Mouse (Mus musculus) hindbrain, embryonic 12.5 days (tissue): Measurements from ENCODE around the gene Bmyc. TPM values are rescaled to one million over a fixed set of nuclear protein-coding genes. Genes with fewer than 3 reads are reported as not detected.
"Not testable (repeated sequence)": the region's sequence is repeated elsewhere in the genome, so short reads cannot be mapped to it uniquely, and the experiment has no call there.

Experiments used
- ATAC-seq: fragments of 200-750 bp; cut with Nextera tagmentation; 2 replicates; pipeline ENCODE4 v1.8.0; 2017; ENCODE audit warnings: moderate TSS enrichment; ENCODE audit not compliant: low FRiP score
- H3K27ac ChIP-seq: fragments of 300-500 bp; sonication (generic); 2 replicates; pipeline ENCODE4 v1.5.1; 2016; ENCODE audit warnings: mild to moderate bottlenecking
- H3K27me3 ChIP-seq: fragments of 300-500 bp; sonication (generic); 2 replicates; pipeline ENCODE4 v1.6.1; 2016; ENCODE audit warnings: mild to moderate bottlenecking
- H3K36me3 ChIP-seq: fragments of 300-500 bp; sonication (generic); 2 replicates; pipeline ENCODE4 v1.6.1; 2016; ENCODE audit warnings: mild to moderate bottlenecking
- H3K4me1 ChIP-seq: fragments of 300-500 bp; sonication (generic); 2 replicates; pipeline ENCODE4 v1.6.1; 2016
- H3K4me2 ChIP-seq: fragments of 300-500 bp; sonication (generic); replicated peaks from 2 replicates; pipeline ENCODE4 v1.6.1; 2016; ENCODE audit warnings: mild to moderate bottlenecking
- H3K4me3 ChIP-seq: fragments of 300-500 bp; sonication (generic); 2 replicates; pipeline ENCODE4 v1.5.1; 2016; ENCODE audit warnings: mild to moderate bottlenecking
- H3K9ac ChIP-seq: fragments of 300-500 bp; sonication (generic); 2 replicates; pipeline ENCODE4 v1.6.1; 2016; ENCODE audit warnings: mild to moderate bottlenecking, moderate library complexity
- H3K9me3 ChIP-seq: fragments of 300-500 bp; sonication (generic); replicated peaks from 2 replicates; pipeline ENCODE4 v1.6.1; 2016; ENCODE audit warnings: mild to moderate bottlenecking
- WGBS: fragments of 180-500 bp; shearing (Covaris S2); methylation state at CpG from one replicate; pipeline ENCODE4 v1.1.7; 2016; 5-methylcytosine and 5-hydroxymethylcytosine counted together
- polyA plus RNA-seq: library from polyadenylated mRNA; unstranded; fragments of >200 nt; fragmentation: Nextera tagmentation; extraction: Ambion mirVana; gene quantifications from 2 replicates; pipeline ENCODE4 v1.2.1, GENCODE M21; 2016

The Bmyc gene
- polyA plus RNA-seq, 1 experiment from 2014 or later = 97.8 TPM

DNA sequence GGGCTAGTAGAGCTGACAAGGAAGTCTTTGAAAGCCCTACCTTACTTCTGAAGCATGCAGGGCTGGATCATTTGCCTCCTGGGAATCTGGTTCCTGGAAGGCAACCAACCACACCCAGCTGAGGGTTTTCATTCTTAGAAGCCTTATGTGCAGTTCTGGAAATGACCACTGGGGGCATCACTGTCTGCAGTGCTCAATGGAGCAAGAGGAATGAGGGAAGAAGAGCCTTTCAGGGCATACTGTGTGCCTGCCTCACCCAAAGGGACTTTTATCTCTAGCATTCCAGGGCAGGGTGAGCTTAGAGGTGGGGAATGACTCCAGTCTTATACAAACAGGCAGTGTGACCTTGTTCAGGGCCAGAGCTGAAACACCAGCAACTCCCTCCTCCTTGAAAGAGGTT, 11.9 kb upstream of the Bmyc start:
- Histone ChIP-seq H3K9me3 (no peaks in the 10 kb centered on the region), H3K27ac (no peak overlapping the region), H3K9ac (no peak overlapping the region), H3K4me2 (no peak overlapping the region), H3K36me3 (no peaks in the 10 kb centered on the region), H3K27me3 (no peaks in the 10 kb centered on the region), H3K4me1 (no peaks in the 10 kb centered on the region), H3K4me3 (no peak overlapping the region)
- no peak for ATAC-seq

DNA sequence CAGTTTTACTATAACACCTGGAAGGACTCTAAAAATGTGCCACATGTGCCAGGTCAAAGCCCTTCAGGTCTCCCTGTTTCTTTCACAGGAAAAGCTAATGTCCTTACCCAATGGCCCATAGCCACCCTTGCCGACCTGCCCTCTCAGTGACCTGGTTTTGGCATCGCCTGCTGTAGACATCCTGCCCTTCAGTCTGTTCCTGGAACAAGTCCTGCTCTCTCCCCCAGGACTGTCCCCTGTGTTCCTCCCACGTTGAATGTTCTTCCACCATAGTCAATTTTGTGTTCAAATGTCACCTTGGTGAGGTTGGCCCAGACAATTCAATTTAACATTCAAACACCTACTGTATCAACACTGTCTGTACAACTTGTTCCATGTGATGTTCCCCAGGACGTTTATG, 9.6 kb upstream of the Bmyc start:
- Histone ChIP-seq H3K4me3 (no peak overlapping the region), H3K9me3 (no peaks in the 10 kb centered on the region)

GRCm38 (mm10) chr2:25698696-25699095, 7.8 kb upstream of the Bmyc start:
- H3K4me2 ChIP-seq = no peak overlapping the region
- H3K27ac ChIP-seq = no peak overlapping the region
- no peaks in the 10 kb centered on the region for H3K4me1 ChIP-seq
- no peak for ATAC-seq
- no peaks in the 10 kb centered on the region; the same call in 1 of the 2 replicates for H3K27me3 ChIP-seq
- 74% methylated on average over 2 of the region's 2 CpGs for WGBS
- no peaks in the 10 kb centered on the region for H3K9me3 ChIP-seq
- H3K4me3 ChIP-seq = no peak overlapping the region
- no peaks in the 10 kb centered on the region for H3K36me3 ChIP-seq
- H3K9ac ChIP-seq = no peak overlapping the region

More for the DNA sequence above, 9.6 kb upstream of the Bmyc start:
- Histone ChIP-seq H3K27me3 (no peaks in the 10 kb centered on the region), H3K4me2 (no peak overlapping the region), H3K4me1 (no peaks in the 10 kb centered on the region), H3K9ac (no peak overlapping the region), H3K36me3 (no peaks in the 10 kb centered on the region), H3K27ac (no peak overlapping the region)
- ATAC-seq = no peak
- 69% methylated on average over 4 of the region's 4 CpGs for WGBS

DNA sequence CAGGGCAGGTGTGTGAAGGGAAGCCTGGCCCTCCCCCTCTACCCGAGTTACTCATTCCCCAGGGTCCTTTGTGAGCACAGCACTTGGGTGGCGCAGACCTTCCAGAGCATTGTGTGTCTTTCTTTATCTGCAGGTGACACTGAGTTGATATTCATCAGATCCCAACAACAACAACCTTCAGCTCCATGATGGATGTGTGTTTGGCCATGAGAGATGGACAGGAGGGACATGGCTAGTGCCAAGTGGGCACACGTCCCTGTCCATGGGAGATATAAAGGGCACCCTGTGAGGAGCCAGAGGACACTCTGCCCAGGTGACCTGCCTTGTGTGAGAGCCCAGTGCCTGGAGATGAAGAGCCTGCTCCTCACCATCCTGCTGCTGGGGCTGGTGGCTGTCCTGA, 6.8 kb upstream of the Bmyc start, which contains the start of gene Obp2a:
TSS of gene Obp2a (plus strand) at position 301 of the 400 bp plus-strand sequence.
- not testable (repeated sequence) for H3K9me3 ChIP-seq, H3K4me1 ChIP-seq, H3K9ac ChIP-seq, ATAC-seq, H3K27ac ChIP-seq, H3K4me2 ChIP-seq, H3K4me3 ChIP-seq, H3K27me3 ChIP-seq, H3K36me3 ChIP-seq
- 82% methylated on average over 3 of the region's 3 CpGs for WGBS

- H3K27me3 ChIP-seq = no peaks in the 10 kb centered on the region; the same call in 1 of the 2 replicates
- no peak for ATAC-seq
- 87% methylated on average over 5 of the region's 5 CpGs for WGBS
- H3K4me3 ChIP-seq = no peak overlapping the region
- no peaks in the 10 kb centered on the region for H3K9me3 ChIP-seq
- no peak overlapping the region for H3K27ac ChIP-seq
- no peak overlapping the region for H3K9ac ChIP-seq
- H3K4me1 ChIP-seq = no peaks in the 10 kb centered on the region
- no peaks in the 10 kb centered on the region for H3K36me3 ChIP-seq
- H3K4me2 ChIP-seq = no peak overlapping the region
Measured at GRCm38 (mm10) chr2:25701001-25701400, 5.5 kb upstream of the Bmyc start.

DNA sequence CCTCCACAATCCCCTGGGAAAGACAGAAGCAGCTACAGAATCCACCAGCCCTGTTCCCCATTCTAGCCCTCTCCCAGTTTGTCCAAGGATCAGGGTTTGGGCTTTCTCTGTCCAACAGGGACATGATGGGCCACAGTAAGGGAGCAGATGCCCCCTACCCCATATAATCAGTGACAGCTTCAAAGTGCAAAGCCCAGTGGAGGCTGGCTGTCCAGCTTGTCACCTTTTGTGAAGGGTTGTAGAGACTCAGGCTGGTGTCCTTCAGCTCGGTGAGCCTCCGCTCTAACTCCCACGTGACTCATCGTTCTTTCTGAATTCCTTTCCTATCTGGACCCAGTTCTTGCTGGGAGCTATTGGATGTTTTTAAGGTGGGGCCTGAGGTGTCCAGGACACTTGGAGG, 2.8 kb upstream of the Bmyc start:
- H3K9me3 ChIP-seq = no peaks in the 10 kb centered on the region
- no peak overlapping the region for H3K9ac ChIP-seq
- no peak overlapping the region for H3K4me2 ChIP-seq
- H3K27ac ChIP-seq = no peak overlapping the region
- no peaks in the 10 kb centered on the region; the same call in 1 of the 2 replicates for H3K27me3 ChIP-seq
- peaks cover 9% of the 10 kb centered on the region for H3K4me1 ChIP-seq
- no peaks in the 10 kb centered on the region for H3K36me3 ChIP-seq
- H3K4me3 ChIP-seq = no peak overlapping the region
- WGBS = 87% methylated on average over 4 of the region's 4 CpGs
- no peak for ATAC-seq

DNA sequence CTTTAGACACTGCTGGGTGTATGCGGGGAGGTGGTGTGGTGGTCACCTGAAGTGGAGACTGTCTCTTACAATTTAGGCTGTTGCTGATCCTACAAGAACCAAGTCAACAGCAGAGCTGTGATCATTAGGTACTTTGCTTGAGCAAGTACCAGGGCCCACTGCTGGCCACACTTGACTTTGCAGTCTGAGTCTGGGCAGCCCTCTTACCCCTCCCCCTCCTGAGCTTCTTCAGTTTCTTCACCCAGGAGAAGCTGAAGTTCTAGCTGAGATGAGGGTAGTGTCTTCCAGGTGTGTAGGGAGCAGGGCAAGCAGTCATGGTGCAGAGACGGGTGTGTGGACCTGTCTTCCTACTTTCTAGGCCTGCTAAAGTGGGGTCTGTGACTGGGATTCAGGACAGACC, 1.6 kb downstream of the Bmyc start:
- Histone ChIP-seq H3K27ac (no peak overlapping the region), H3K4me3 (no peak overlapping the region), H3K9ac (no peak overlapping the region), H3K27me3 (no peaks in the 10 kb centered on the region; the same call in 1 of the 2 replicates), H3K4me1 (peaks cover 14% of the 10 kb centered on the region), H3K36me3 (0 out of 2 replicates have a peak, but pooled peaks cover 3% of the 10 kb centered on the region), H3K9me3 (no peaks in the 10 kb centered on the region), H3K4me2 (peak overlapping the region; percentile 62)
- WGBS = 82% methylated on average over 2 of the region's 2 CpGs
- ATAC-seq = no peak

- peaks cover 14% of the 10 kb centered on the region for H3K4me1 ChIP-seq
- H3K27ac ChIP-seq, H3K27me3 ChIP-seq, H3K4me3 ChIP-seq, H3K4me2 ChIP-seq, ATAC-seq, H3K36me3 ChIP-seq, H3K9me3 ChIP-seq, H3K9ac ChIP-seq: not testable (repeated sequence)
- 96% methylated on average over 1 of the region's 1 CpGs for WGBS
Measured at GRCm38 (mm10) chr2:25709056-25709455, 2.5 kb downstream of the Bmyc start.

GRCm38 (mm10) chr2:25709791-25710190, 3.3 kb downstream of the Bmyc start:
- not testable (repeated sequence) for H3K4me3 ChIP-seq, H3K27ac ChIP-seq, H3K4me2 ChIP-seq, H3K27me3 ChIP-seq, H3K36me3 ChIP-seq, H3K9ac ChIP-seq, H3K9me3 ChIP-seq, ATAC-seq
- WGBS = 80% methylated on average over 2 of the region's 2 CpGs
- peaks cover 14% of the 10 kb centered on the region for H3K4me1 ChIP-seq

GRCm38 (mm10) chr2:25711641-25712040, 5.1 kb downstream of the Bmyc start:
- WGBS = 31% methylated on average over 3 of the region's 3 CpGs

GRCm38 (mm10) chr2:25717222-25717621, 10.7 kb downstream of the Bmyc start:
- no peaks in the 10 kb centered on the region for H3K27me3 ChIP-seq
- no peak overlapping the region for H3K9ac ChIP-seq
- no peak overlapping the region for H3K4me2 ChIP-seq
- no peak overlapping the region for H3K4me3 ChIP-seq
- H3K9me3 ChIP-seq = no peaks in the 10 kb centered on the region
- ATAC-seq = no peak
- no peak overlapping the region for H3K27ac ChIP-seq
- no peaks in the 10 kb centered on the region for H3K36me3 ChIP-seq
- H3K4me1 ChIP-seq = no peaks in the 10 kb centered on the region

More at GRCm38 (mm10) chr2:25711641-25712040, 5.1 kb downstream of the Bmyc start:
- not testable (repeated sequence) for H3K27me3 ChIP-seq, H3K36me3 ChIP-seq, H3K9me3 ChIP-seq, H3K4me3 ChIP-seq, H3K27ac ChIP-seq, H3K4me2 ChIP-seq, H3K9ac ChIP-seq, ATAC-seq
- peaks cover 14% of the 10 kb centered on the region for H3K4me1 ChIP-seq

GRCm38 (mm10) chr2:25733199-25733930, 26.8 kb downstream of the Bmyc start:
- 63% methylated on average over 2 of the region's 2 CpGs for WGBS
- no peak overlapping the region for H3K4me2 ChIP-seq
- no peak overlapping the region for H3K9ac ChIP-seq

DNA sequence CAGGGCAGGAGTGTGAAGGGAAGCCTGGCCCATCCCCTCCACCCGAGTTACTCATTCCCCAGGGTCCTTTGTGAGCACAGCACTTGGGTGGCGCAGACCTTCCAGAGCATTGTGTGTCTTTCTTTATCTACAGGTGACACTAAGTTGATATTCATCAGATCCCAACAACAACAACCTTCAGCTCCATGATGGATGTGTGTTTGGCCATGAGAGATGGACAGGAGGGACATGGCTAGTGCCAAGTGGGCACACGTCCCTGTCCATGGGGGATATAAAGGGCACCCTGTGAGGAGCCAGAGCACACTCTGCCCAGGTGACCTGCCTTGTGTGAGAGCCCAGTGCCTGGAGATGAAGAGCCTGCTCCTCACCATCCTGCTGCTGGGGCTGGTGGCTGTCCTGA, 30.2 kb downstream of the Bmyc start, which contains the start of gene Obp2b:
TSS of gene Obp2b (plus strand) at position 301 of the 400 bp plus-strand sequence.
- WGBS = 84% methylated on average over 3 of the region's 3 CpGs

More at GRCm38 (mm10) chr2:25733199-25733930, 26.8 kb downstream of the Bmyc start:
- H3K27me3 ChIP-seq = no peaks in the 10 kb centered on the region
- ATAC-seq = no peak
- no peaks in the 10 kb centered on the region for H3K9me3 ChIP-seq
- H3K4me3 ChIP-seq = no peak overlapping the region
- no peaks in the 10 kb centered on the region for H3K4me1 ChIP-seq
- no peak overlapping the region for H3K27ac ChIP-seq
- no peaks in the 10 kb centered on the region for H3K36me3 ChIP-seq

More for the DNA sequence above, 30.2 kb downstream of the Bmyc start, which contains the start of gene Obp2b:
- not testable (repeated sequence) for H3K36me3 ChIP-seq, H3K27me3 ChIP-seq, H3K4me1 ChIP-seq, H3K4me2 ChIP-seq, ATAC-seq, H3K27ac ChIP-seq, H3K4me3 ChIP-seq, H3K9ac ChIP-seq, H3K9me3 ChIP-seq
